Mouse (Mus musculus) hindbrain, postnatal 0 days (tissue): ENCODE data around the gene Pus10. TPM values are rescaled to one million over a fixed set of nuclear protein-coding genes. Genes with fewer than 3 reads are reported as not detected.

Experiments
- ATAC-seq: fragments of 200-750 bp; cut with Nextera tagmentation; 2 replicates; pipeline ENCODE4 v1.8.0; 2017; ENCODE audit warnings: mild to moderate bottlenecking, moderate TSS enrichment, moderate library complexity
- DNase-seq: peaks from one replicate; pipeline ENCODE4 v3.0.0-alpha.2; 2015; ENCODE audit warnings: low spot score
- H3K27ac ChIP-seq: fragments of 300-500 bp; sonication (generic); 2 replicates; pipeline ENCODE4 v1.5.1; 2014; ENCODE audit warnings: mild to moderate bottlenecking
- H3K27me3 ChIP-seq: fragments of 300-500 bp; sonication (generic); 2 replicates; pipeline ENCODE4 v1.6.1; 2014; ENCODE audit warnings: low read length, mixed read lengths; ENCODE audit not compliant: insufficient read depth
- H3K36me3 ChIP-seq: fragments of 300-500 bp; sonication (generic); 2 replicates; pipeline ENCODE4 v1.6.1; 2014; ENCODE audit warnings: low read length, mixed read lengths; ENCODE audit not compliant: insufficient read depth
- H3K4me1 ChIP-seq: fragments of 300-500 bp; sonication (generic); 2 replicates; pipeline ENCODE4 v1.6.1; 2014; ENCODE audit warnings: antibody characterized with exemption, low read length, mixed read lengths; ENCODE audit not compliant: insufficient read depth
- H3K4me2 ChIP-seq: fragments of 300-500 bp; sonication (generic); 2 replicates; pipeline ENCODE4 v1.6.1; 2014; ENCODE audit warnings: low read depth, mild to moderate bottlenecking, low read length, moderate library complexity, mixed read lengths
- H3K4me3 ChIP-seq: fragments of 300-500 bp; sonication (generic); 2 replicates; pipeline ENCODE4 v1.5.1; 2014; ENCODE audit warnings: low read length
- H3K9ac ChIP-seq: fragments of 300-500 bp; sonication (generic); replicated peaks from 2 replicates; pipeline ENCODE4 v1.6.1; 2014; ENCODE audit warnings: mild to moderate bottlenecking, low read length, moderate library complexity, mixed read lengths
- H3K9me3 ChIP-seq: fragments of 300-500 bp; sonication (generic); 2 replicates; pipeline ENCODE4 v1.6.1; 2016; ENCODE audit warnings: low read length, mixed read lengths
- CTCF ChIP-seq: IDR thresholded peaks from 2 replicates; pipeline ENCODE4 v1.5.1; 2016; ENCODE audit warnings: antibody characterized with exemption, control low read depth, low read depth
- WGBS: fragments of 180-500 bp; shearing (Covaris S2); extraction: QIAGEN DNeasy Blood & Tissue Kit; methylation state at CpG from one replicate; pipeline ENCODE4 v1.1.7; 2014; 5-methylcytosine and 5-hydroxymethylcytosine counted together
- polyA plus RNA-seq: library from polyadenylated mRNA; unstranded; fragments of >200 nt; fragmentation: Nextera tagmentation; extraction: Ambion mirVana; gene quantifications from 2 replicates; pipeline ENCODE4 v1.2.1, GENCODE M21; 2015
- total RNA-seq: library from RNA; depleted of rRNA; stranded (reverse); fragments of >200 nt; gene quantifications from 2 replicates; pipeline ENCODE4 v1.2.3, GENCODE M21; 2014; rRNA removed

The Pus10 gene
- total and polyA plus RNA-seq, 2 experiments from 2014 or later, result 7.8 to 11.8 TPM

DNA sequence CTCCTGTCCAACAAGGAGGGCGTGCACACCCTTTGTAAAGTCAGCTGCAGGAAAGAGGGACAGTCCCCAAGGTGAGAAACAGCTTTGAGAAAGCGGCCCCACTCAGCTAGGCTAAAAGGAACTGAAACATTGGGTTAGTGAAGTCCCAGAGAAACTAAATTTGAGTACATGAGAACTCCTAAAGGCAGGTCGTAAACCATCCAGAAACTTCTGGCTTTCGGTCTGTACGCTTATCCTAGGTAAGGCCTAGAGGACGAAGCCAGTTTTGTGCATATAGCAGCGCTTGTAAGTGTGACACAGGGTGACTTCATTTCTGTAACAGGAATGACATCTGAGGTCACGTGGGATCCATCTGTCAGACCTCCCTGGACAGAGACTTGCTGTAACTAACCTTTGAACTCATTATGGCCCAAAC, 113.3 kb downstream of the Pus10 start:
- TF ChIP-seq CTCF, result no peak
- DNase-seq (no peak), ATAC-seq (no peak)
- H3K4me3 ChIP-seq, result no peak overlapping the region
- no peaks in the 10 kb centered on the region for H3K4me1 ChIP-seq
- H3K27ac ChIP-seq, result no peak overlapping the region
- H3K4me2 ChIP-seq, result no peak overlapping the region
- no peaks in the 10 kb centered on the region for H3K9me3 ChIP-seq
- no peaks in the 10 kb centered on the region for H3K36me3 ChIP-seq
- WGBS, result 87% methylated on average over 8 of the region's 8 CpGs
- no peak overlapping the region for H3K9ac ChIP-seq
- no peaks in the 10 kb centered on the region for H3K27me3 ChIP-seq

DNA sequence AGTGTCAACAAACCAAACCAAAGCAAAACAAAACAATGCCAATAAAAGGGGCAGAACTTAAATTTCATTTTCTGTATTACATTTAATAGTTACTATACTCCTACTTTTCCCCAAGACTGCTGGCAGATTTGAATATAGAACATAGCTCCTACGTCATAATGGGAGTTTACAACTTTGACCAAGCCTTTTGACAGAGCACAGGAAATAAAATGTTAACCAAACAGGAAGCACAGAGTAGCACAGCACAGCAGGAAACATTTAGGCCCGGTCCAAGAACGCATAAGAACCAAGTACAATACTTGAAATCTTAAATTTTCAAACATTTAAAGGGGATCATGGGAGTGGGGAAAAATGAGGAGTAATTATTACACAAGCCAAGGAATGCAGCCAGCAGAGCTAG, 116.6 kb downstream of the Pus10 start:
- WGBS, result 84% methylated on average over 3 of the region's 3 CpGs

More for the DNA sequence above, 116.6 kb downstream of the Pus10 start:
- H3K4me1 ChIP-seq, result no peaks in the 10 kb centered on the region
- no peak overlapping the region for H3K4me2 ChIP-seq
- no peaks in the 10 kb centered on the region for H3K36me3 ChIP-seq
- no peak overlapping the region for H3K4me3 ChIP-seq
- H3K9me3 ChIP-seq, result no peaks in the 10 kb centered on the region
- H3K27me3 ChIP-seq, result no peaks in the 10 kb centered on the region
- H3K27ac ChIP-seq, result no peak overlapping the region
- ATAC-seq (no peak), DNase-seq (no peak)
- no peak for TF ChIP-seq CTCF
- no peak overlapping the region for H3K9ac ChIP-seq

Other genes starting within 250 kb of the Pus10 start
- gene Ahsa2, start 167.6 kb upstream of the Pus10 start, total RNA-seq, result 20.3 and 25.0 TPM in 2 replicates
- 46.5 and 49.9 TPM in 2 replicates for gene Ahsa2, start 167.6 kb upstream of the Pus10 start, polyA plus RNA-seq
- gene 1700093K21Rik, start 144.5 kb upstream of the Pus10 start, total RNA-seq, result 0.21 TPM in 1 of 2 replicates, not detected in the other
- gene 1700093K21Rik, start 144.5 kb upstream of the Pus10 start, polyA plus RNA-seq, result 0.18 and 0.26 TPM in 2 replicates
- 52.1 and 71.0 TPM in 2 replicates for gene 0610010F05Rik, start 32.0 kb upstream of the Pus10 start, total RNA-seq
- 122 and 124 TPM in 2 replicates for gene 0610010F05Rik, start 32.0 kb upstream of the Pus10 start, polyA plus RNA-seq
- 16.1 and 19.5 TPM in 2 replicates for gene Pex13, start 285 bp downstream of the Pus10 start, total RNA-seq
- 27.8 and 28.8 TPM in 2 replicates for gene Pex13, start 285 bp downstream of the Pus10 start, polyA plus RNA-seq
- gene Rel, start 105.3 kb downstream of the Pus10 start, total RNA-seq, result 0.68 and 1.0 TPM in 2 replicates
- 0.58 and 0.59 TPM in 2 replicates for gene Rel, start 105.3 kb downstream of the Pus10 start, polyA plus RNA-seq
- gene Papolg, start 229.6 kb downstream of the Pus10 start, total RNA-seq, result 13.4 and 14.0 TPM in 2 replicates
- gene Papolg, start 229.6 kb downstream of the Pus10 start, polyA plus RNA-seq, result 8.0 and 9.3 TPM in 2 replicates